Mouse (Mus musculus): Measurements from ENCODE around the gene Wdr91. TPM values are rescaled to one million over a fixed set of nuclear protein-coding genes. Genes with fewer than 3 reads are reported as not detected.

Gene Wdr91
- polyA plus RNA-seq (2014; fragmentation: Illumina TruSeq; extraction: RNeasy Lipid Tissue Mini Kit (QIAGEN cat#74804); ENCODE audit: low read depth, low replicate concordance): 4.4 TPM

GRCm38 (mm10) chr6:34910371-34911219 lies at the start of gene Wdr91:
Gene Wdr91 (minus strand): TSS chr6:34910876.

GRCm38 (mm10) chr6:34919956-34920355 lies 9.3 kb upstream of the Wdr91 start, which contains the start of gene Stra8:
Gene Stra8 (plus strand): TSS chr6:34920163.

GRCm38 (mm10) chr6:34877509-34878321 lies 33.0 kb downstream of the Wdr91 start, which contains the start of gene Cyren:
Gene Cyren (minus strand): TSS chr6:34878060.

GRCm38 (mm10) chr6:34862791-34863403 lies 47.8 kb downstream of the Wdr91 start, which contains the start of gene Tmem140:
Gene Tmem140 (plus strand): TSS chr6:34863146.

Other genes starting within 250 kb of the Wdr91 start
- gene Agbl3, start 130.4 kb downstream of the Wdr91 start, polyA plus RNA-seq (2014; fragmentation: Illumina TruSeq; extraction: RNeasy Lipid Tissue Mini Kit (QIAGEN cat#74804); ENCODE audit: low read depth, low replicate concordance): 29.0 TPM
- gene Tmem140, start 47.7 kb downstream of the Wdr91 start, polyA plus RNA-seq (2014; fragmentation: Illumina TruSeq; extraction: RNeasy Lipid Tissue Mini Kit (QIAGEN cat#74804); ENCODE audit: low read depth, low replicate concordance): 20.6 TPM
- gene Cyren, start 32.8 kb downstream of the Wdr91 start, polyA plus RNA-seq (2014; fragmentation: Illumina TruSeq; extraction: RNeasy Lipid Tissue Mini Kit (QIAGEN cat#74804); ENCODE audit: low read depth, low replicate concordance): 2.6 TPM
- not detected for gene Stra8, start 9.3 kb upstream of the Wdr91 start, polyA plus RNA-seq (2014; fragmentation: Illumina TruSeq; extraction: RNeasy Lipid Tissue Mini Kit (QIAGEN cat#74804); ENCODE audit: low read depth, low replicate concordance)
- not detected for gene Slc23a4, start 77.5 kb upstream of the Wdr91 start, polyA plus RNA-seq (2014; fragmentation: Illumina TruSeq; extraction: RNeasy Lipid Tissue Mini Kit (QIAGEN cat#74804); ENCODE audit: low read depth, low replicate concordance)
- 52.0 TPM for gene Cnot4, start 222.8 kb upstream of the Wdr91 start, polyA plus RNA-seq (2014; fragmentation: Illumina TruSeq; extraction: RNeasy Lipid Tissue Mini Kit (QIAGEN cat#74804); ENCODE audit: low read depth, low replicate concordance)

Measured in adrenal gland, adult 10 weeks (tissue).